Mouse (Mus musculus): ENCODE results near the gene Crabp2. TPM values are rescaled to one million over a fixed set of nuclear protein-coding genes. Genes with fewer than 3 reads are reported as not detected.

The Crabp2 gene
- total RNA-seq, 2 experiments from 2014 or later = 3.9 to 5.7 TPM

- intact Hi-C loops (cut with DNase I) = no loop called here
- DNase-seq (ENCODE audit: low spot score in 2 of 2) = no peak
These were observed 32.8 kb downstream of the Crabp2 start for GRCm38 (mm10) chr3:87981214-87981760.

DNA sequence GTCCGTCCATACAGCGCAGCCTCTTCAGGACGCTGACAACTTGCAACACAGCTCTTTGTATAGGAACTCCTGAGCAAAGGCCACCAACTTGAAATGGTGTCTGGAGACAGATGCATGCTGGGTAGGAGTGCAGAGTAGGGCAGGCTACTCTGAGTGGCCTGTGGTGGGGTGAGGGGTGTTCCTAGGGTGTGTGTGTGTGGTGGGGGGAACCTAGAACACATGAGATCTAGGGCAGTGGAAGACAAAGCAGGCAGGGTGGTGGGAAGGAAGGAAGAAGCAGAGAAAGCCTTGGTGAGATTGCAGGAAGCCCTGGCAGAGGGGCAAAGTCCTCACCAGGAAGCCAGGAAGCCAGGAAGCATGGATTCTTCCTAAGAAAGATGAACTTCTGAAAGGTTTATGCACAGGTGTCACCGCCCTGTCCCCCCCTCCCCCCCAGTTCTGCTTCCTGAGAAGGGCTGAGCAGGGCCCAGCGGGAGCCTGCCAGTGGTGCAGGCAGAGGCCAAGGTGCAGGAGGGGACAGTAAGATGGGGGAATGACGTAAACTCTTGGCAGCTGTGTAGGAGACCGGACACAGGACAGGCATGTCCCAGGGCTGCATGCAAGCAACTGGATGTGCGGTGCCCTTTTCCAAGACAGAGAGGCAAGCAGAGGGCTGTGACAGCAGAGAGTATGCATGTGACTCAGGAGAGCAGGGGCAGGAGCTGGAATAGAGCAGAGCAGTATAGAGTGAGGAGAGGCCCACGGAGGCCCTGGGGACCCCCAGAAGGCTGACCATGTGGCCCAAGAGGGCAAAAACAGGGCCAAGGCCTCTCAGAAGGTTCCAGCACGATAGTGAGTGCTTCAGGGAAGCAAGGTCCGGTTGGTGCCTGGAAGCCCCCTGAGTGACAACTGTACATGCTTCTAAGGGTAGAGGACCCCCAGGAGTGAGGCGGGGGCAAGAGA is 33.7 kb downstream of the Crabp2 start:
- intact Hi-C loops (cut with DNase I) = no loop called here
- no peak for DNase-seq (ENCODE audit: low spot score in 2 of 2)

- intact Hi-C loops (cut with DNase I) = no loop called here
- DNase-seq (ENCODE audit: low spot score in 2 of 2) = no peak
These were observed 34.6 kb downstream of the Crabp2 start for GRCm38 (mm10) chr3:87982836-87983601.

DNA sequence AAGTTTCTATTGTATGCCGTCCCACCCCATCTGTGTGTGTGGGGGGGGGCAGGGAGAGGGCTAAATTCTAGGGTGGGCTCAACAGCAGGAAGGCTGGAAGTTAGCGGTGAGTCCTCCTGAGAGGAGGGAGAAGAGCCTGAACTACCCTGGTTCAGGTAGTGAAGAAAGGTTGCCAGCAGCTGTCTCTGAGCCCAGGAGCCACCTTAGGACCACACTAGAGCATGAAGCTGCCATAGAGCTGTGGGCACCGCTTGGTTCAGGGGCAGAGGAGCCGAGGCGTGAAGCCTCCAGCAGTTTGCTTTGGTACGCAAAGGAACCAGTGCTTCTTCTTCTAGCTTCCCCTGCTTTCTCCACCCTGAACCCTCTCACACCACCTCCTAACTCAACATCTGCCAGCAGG is 35.2 kb downstream of the Crabp2 start:
- intact Hi-C loops (cut with DNase I) = no loop called here
- DNase-seq (ENCODE audit: low spot score in 2 of 2) = no peak

DNA sequence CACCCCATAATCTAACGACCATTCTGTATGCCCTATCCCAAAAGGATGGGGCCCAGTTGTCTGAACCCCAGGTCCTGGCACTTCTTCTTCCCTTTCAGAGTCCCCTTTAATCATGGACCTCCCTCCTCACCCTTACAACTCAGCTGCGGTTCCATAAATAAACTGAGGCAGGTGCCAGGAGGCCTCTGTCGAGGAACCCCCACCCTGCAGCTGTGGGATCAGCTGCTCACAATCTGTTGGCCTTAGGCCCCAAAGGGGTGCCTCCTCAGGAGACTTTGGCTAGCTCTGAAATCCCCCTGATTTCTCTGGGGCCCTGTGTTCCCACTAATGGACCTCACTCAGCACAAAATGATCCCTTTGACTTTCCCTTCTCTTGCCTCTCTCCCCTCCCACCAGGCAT is 35.6 kb downstream of the Crabp2 start:
- intact Hi-C loops (cut with DNase I) = no loop called here
- DNase-seq (ENCODE audit: low spot score in 2 of 2) = no peak

DNA sequence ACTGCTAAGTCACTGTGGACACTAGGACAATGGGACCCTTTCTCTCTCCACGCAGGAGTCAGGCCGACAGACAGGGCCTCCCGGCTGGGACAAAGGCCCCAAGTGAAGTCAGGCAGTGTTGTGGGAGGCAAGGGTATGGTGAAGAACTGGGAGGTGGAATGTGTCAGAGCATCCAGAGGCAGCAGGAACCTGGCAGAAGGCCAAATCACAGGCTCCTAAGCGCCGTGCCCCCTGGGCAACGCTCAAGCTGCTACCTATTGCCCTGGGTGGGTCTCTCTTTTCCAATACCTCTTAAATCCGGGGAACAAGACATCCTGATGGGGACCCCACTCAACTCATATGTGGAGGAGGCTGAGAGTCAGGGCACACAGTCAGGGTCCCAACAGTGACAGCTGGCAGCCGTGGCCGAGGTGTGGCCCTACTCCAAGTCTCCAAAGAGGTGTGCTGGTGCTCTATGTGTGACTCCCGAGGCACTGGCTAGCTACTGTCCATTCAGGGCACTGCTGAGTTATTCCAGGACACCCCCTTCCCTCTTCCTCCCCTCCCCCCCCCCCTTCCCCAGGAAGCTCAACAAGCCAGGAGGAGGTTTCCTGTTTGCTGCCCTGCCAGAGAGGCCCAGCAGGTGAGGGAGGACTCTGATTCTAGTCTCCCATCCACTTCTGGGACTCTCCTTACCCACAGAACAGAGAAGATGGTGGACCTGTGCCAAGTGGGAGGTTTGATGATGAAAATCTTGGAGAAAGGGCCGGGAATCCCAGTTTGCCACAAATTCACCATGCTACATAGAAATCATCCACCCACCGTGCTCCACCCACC is 37.2 kb downstream of the Crabp2 start:
- intact Hi-C loops (cut with DNase I) = loop anchor here (2.0 kb wide), 1 partner anchor 51 kb away; no protein-coding TSS in a partner anchor
- DNase-seq (ENCODE audit: low spot score in 2 of 2) = no peak

DNA sequence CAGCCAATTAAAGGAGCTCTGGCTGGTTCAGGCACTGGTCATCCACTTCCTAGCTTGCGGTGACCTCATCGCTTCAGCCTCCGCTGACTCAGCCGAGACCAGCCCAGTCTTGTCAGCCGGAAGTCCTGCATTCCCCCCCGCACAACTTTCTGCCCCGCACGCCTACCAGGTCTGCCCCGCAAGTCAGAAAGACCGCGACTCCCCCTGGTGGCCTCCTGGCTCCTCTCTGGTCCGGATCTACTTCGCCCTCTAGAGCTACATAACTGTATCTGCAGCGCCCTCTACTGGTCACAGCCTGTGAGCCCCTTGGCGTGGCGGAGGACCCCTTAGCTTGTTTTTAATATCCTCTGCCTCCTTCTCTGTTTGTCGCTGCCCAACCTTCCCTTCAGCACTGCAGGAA is 38.4 kb downstream of the Crabp2 start:
- DNase-seq (ENCODE audit: low spot score in 2 of 2) = peak; percentile 85 to 90
- intact Hi-C loops (cut with DNase I) = loop anchor here (1.0 to 2.0 kb wide), 2 partner anchors 17 to 52 kb away; no protein-coding TSS in a partner anchor

- DNase-seq (ENCODE audit: low spot score in 2 of 2) = no peak
- intact Hi-C loops (cut with DNase I) = loop anchor here (1.0 to 2.0 kb wide), 2 partner anchors 17 to 53 kb away; no protein-coding TSS in a partner anchor
These were observed 39.2 kb downstream of the Crabp2 start for GRCm38 (mm10) chr3:87987633-87988032.

GRCm38 (mm10) chr3:87988068-87988467 is 39.6 kb downstream of the Crabp2 start:
- intact Hi-C loops (cut with DNase I) = no loop called here
- DNase-seq (ENCODE audit: low spot score in 2 of 2) = no peak

DNA sequence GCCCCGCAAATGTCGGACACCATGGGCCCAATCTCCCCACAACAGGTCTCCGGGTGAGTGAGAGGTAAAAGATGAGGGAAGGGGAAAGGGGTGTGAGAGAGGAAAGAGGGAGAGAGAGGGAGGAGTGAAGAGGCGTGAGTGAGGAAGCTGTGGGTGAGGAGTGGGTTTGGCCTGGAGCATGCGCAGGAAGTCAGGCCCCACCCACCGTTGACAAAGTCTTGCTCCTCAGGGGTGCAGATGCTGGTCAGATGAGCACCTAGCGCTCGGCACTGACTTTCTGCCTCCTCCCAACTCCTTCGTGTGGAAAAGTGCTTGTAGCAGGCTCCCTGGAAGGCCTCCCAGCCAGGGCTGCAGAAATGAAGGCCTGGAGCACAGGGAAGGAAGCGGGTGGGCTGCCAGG is 41.5 kb downstream of the Crabp2 start:
- no peak for DNase-seq (ENCODE audit: low spot score in 2 of 2)
- intact Hi-C loops (cut with DNase I) = no loop called here

GRCm38 (mm10) chr3:87993436-87993835 is 45.0 kb downstream of the Crabp2 start:
- intact Hi-C loops (cut with DNase I) = no loop called here
- DNase-seq (ENCODE audit: low spot score in 2 of 2) = no peak

- intact Hi-C loops (cut with DNase I) = no loop called here
- no peak for DNase-seq (ENCODE audit: low spot score in 2 of 2)
These were observed 46.9 kb downstream of the Crabp2 start for GRCm38 (mm10) chr3:87995331-87995730.

DNA sequence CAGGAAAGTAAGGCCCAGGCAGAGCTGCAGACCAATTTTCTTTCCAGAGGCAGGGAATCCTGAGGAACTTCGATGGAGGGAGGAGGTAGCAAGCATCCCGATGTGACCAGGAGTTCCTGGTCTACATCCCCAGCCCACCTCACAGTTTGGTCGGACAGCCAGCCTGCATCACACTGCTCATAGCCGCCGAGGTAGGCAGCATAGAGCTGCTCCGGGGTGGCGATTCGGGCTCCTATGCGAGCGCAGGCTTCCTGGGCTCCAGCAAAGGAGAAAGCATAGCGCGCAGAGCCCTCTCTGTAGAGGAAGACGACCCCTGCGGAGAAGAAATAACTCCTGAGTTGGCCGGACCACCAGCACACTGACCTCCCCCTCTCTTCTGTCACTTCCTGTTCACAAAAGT is 47.9 kb downstream of the Crabp2 start:
- no peak for DNase-seq (ENCODE audit: low spot score in 2 of 2)
- intact Hi-C loops (cut with DNase I) = no loop called here

DNA sequence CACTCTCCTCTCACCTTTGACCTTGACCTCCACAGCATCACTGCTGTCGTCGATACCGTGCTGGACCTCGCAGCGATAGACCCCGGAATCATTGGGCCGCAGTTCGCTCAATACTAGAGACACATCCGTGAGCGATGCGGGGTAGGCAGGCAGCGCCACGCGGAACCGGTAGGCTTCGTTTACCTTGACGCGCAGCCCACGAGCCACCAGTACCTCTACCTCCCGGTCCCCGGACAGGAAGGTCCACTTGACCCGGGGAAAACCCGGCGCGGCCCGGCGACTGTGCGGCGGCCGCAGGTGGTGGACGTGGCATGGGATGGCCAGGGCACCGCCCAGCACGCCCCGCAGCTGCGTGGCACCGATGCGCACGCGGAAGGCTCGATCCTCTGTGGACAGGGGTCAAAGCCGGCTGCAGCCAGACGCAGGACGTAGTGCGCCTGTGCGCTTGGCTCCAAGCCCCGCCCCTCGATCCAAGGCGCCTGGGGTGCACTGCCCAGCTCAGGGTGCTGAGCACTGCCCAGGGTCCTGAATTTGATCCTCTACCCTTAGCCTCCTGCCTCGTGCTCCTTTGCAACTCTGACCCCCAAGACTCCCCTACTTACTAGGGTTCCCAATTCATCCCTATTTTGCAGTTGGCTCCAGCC is 48.6 kb downstream of the Crabp2 start:
- no peak for DNase-seq (ENCODE audit: low spot score in 2 of 2)
- intact Hi-C loops (cut with DNase I) = no loop called here

- intact Hi-C loops (cut with DNase I) = no loop called here
- peak in 1 of 2 experiments; percentile 71 for DNase-seq (ENCODE audit: low spot score in 2 of 2)
These were observed 50.3 kb downstream of the Crabp2 start for GRCm38 (mm10) chr3:87998747-87999146.

DNA sequence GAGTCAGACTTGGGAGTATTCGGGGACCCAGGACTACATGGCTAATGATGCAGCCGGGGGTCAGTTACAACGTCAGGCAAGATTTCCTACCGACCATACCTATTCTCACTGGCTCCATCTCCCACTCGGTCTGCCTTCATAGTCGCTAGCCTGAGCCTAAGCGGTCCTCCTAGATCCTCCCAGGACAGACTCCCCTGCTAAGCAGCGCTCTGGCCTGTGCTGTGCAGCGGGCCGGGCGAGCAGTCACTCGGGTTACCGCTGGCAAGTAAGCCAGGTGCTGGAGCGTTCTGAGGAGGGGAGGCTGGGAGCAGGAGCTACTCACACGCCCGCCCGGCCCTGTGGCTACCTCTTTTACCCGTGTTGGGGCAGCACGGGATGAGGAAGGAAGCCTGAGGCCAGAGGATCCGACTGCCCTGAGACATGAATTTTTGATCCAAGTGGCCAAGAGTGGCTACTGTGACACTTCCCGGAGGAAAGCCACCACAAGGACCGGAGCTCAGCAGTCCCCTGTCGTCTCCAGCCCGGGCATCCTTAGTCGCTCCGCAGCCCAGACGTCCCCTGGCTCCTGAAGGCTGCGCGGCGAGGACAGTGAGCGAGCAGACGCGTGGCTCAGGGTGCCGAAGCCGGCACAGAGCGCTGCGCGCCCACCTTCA is 50.9 kb downstream of the Crabp2 start:
- intact Hi-C loops (cut with DNase I) = no loop called here
- DNase-seq (ENCODE audit: low spot score in 2 of 2) = no peak

GRCm38 (mm10) chr3:88000181-88000580 is 51.7 kb downstream of the Crabp2 start, which contains the start of gene Bcan:
TSS of gene Bcan (minus strand) at chr3:88000230.
- peak in 1 of 2 experiments; percentile 68 for DNase-seq (ENCODE audit: low spot score in 2 of 2)
- intact Hi-C loops (cut with DNase I) = no loop called here

DNA sequence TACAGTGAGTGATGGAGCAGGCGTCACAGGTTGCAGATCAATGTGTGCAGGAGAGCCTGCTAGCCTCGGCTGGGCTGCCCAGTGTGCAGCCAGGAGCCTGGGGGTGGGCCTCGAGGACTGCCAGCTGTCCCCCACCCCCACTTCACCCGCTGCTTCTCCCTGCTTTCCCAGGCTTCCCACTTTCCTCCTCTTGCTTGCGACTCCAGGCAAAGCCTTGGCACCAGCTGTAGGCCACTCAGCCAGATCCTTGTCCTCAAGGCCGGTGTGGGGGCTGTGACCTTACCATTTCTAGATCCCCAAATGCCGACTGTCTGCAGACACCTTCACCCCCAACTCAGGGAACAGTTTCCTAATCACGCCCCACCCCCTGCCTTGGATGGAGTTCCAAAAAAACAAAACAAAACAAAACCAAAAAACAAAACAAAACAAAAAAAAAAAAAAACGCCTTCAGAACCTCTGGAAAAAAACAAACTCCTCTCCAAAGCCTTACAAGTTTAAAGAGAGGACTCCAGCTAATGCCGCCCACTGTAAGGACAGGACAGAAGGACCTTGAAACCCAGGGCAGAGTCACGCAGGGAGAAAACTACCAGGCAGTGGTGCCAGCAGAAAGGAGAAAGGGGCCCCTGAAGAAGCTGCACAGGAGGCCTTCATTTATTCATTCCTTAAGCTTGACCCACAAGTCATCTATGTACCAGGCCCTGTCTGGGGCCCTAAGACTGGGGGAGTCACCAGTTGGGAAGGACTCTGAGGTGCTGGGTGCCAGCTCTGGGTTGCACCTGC is 52.5 kb downstream of the Crabp2 start:
- DNase-seq (ENCODE audit: low spot score in 2 of 2) = peak in 1 of 2 experiments; percentile 55
- intact Hi-C loops (cut with DNase I) = no loop called here
